In the genomic region with DNA sequence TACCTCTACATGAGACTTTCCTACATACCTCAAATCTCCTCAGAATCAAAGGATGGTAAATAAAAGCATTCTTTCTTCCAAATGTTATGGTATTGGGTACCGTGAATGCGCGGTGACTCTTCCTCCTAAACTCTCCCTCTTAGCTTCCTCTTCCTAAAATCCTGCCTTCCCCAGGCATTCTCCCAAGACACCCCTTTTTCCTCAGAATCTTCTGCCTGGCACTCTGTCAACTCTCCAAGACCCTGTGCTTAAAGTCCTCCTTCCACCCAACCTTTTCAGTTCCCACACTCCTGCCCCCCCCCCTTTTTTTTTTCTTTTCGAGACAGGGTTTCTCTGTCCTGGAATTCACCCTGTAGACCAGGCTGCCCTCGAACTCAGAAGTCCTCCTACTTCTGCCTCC, we compare ENCODE assay signal across 8 mouse cellular contexts. TPM values are rescaled to one million over a fixed set of nuclear protein-coding genes. Genes with fewer than 3 reads are reported as not detected.
A peak's percentile ranks its signal among the peaks of the same experiment; 100 is the strongest.
DNase-seq lines count a peak whose midpoint lies in the region; ATAC-seq and TF ChIP-seq lines count a peak whose summit lies in the region.

No protein-coding gene starts in this region.

- no peak for DNase-seq in heart, adult 18-20 months
- DNase-seq in frontal cortex, postnatal 10 days (ENCODE audit: low spot score in 2 of 2): no peak
- no peak for DNase-seq in layer of hippocampus, postnatal 36 days
- no peak for DNase-seq in spleen, postnatal 36 days (ENCODE audit: low spot score in 2 of 2)

- no peak for TF ChIP-seq CTCF in E14TG2a.4 (conservative IDR thresholded peaks at IDR 0.05; ENCODE audit: low read length)

- no peak overlapping the region for H3K27ac ChIP-seq in heart, embryonic 12.5 days (ENCODE audit: poor library complexity, severe bottlenecking)
- H3K27ac ChIP-seq in forebrain, embryonic 15.5 days (replicated peaks): peak overlapping the region; percentile 78
- H3K27ac ChIP-seq in liver, embryonic 16.5 days (ENCODE audit: low read length): no peak overlapping the region

- peaks cover 32% of the 10 kb centered on the region for H3K36me3 ChIP-seq in heart, embryonic 12.5 days
- H3K36me3 ChIP-seq in E14TG2a.4 (ENCODE audit: insufficient read depth, low read length): peaks cover 33% of the 10 kb centered on the region
- H3K36me3 ChIP-seq in forebrain, embryonic 15.5 days: peaks cover 29% of the 10 kb centered on the region
- peaks cover 29% of the 10 kb centered on the region for H3K36me3 ChIP-seq in liver, embryonic 16.5 days (ENCODE audit: control insufficient read depth, insufficient read depth)

- H3K9ac ChIP-seq in heart, embryonic 12.5 days: no peak overlapping the region
- H3K9ac ChIP-seq in forebrain, embryonic 15.5 days (replicated peaks): peak overlapping the region; percentile 37
- H3K9ac ChIP-seq in liver, embryonic 16.5 days (ENCODE audit: low read depth, low read length): no peak overlapping the region

- no peaks in the 10 kb centered on the region for H3K9me3 ChIP-seq in heart, embryonic 12.5 days (replicated peaks)
- no peaks in the 10 kb centered on the region for H3K9me3 ChIP-seq in E14TG2a.4 (ENCODE audit: low read length)
- H3K9me3 ChIP-seq in forebrain, embryonic 15.5 days: no peaks in the 10 kb centered on the region
- H3K9me3 ChIP-seq in liver, embryonic 16.5 days (replicated peaks; ENCODE audit: control insufficient read depth, low read length): no peaks in the 10 kb centered on the region

- WGBS in heart, embryonic 12.5 days: 14% methylated on average over 5 of the region's 5 CpGs
- 1% methylated on average over 5 of the region's 5 CpGs for WGBS in forebrain, embryonic 15.5 days
- WGBS in liver, embryonic 16.5 days (ENCODE audit: insufficient replicate concordance): 7% methylated on average over 5 of the region's 5 CpGs

- peaks cover 30% of the 10 kb centered on the region for H3K4me1 ChIP-seq in heart, embryonic 12.5 days (replicated peaks)
- peaks cover 57% of the 10 kb centered on the region for H3K4me1 ChIP-seq in E14TG2a.4 (replicated peaks; ENCODE audit: low read depth, low read length)
- peaks cover 28% of the 10 kb centered on the region for H3K4me1 ChIP-seq in forebrain, embryonic 15.5 days
- peaks cover 26% of the 10 kb centered on the region for H3K4me1 ChIP-seq in liver, embryonic 16.5 days (ENCODE audit: control insufficient read depth, low read depth, low read length)

- H3K27me3 ChIP-seq in heart, embryonic 12.5 days (replicated peaks): peaks cover 20% of the 10 kb centered on the region
- peaks cover 10% of the 10 kb centered on the region for H3K27me3 ChIP-seq in E14TG2a.4 (ENCODE audit: insufficient read depth, low read length)
- no peaks in the 10 kb centered on the region for H3K27me3 ChIP-seq in forebrain, embryonic 15.5 days
- peaks cover under 1% of the 10 kb centered on the region; the same call in 1 of the 2 replicates for H3K27me3 ChIP-seq in liver, embryonic 16.5 days (ENCODE audit: control insufficient read depth, insufficient read depth, low read depth, low read length)

- peak overlapping the region; percentile 60 for H3K4me2 ChIP-seq in heart, embryonic 12.5 days
- H3K4me2 ChIP-seq in forebrain, embryonic 15.5 days (replicated peaks): peak overlapping the region; percentile 54
- H3K4me2 ChIP-seq in liver, embryonic 16.5 days (ENCODE audit: low read depth, low read length): peak overlapping the region; percentile 77

- ATAC-seq in heart, embryonic 12.5 days (ENCODE audit: insufficient number of reproducible peaks, low FRiP score): no peak
- no peak for ATAC-seq in forebrain, embryonic 15.5 days (replicated peaks)
- no peak for ATAC-seq in liver, embryonic 16.5 days (ENCODE audit: low read depth)

- H3K4me3 ChIP-seq in heart, embryonic 12.5 days: peak overlapping the region; percentile 94
- H3K4me3 ChIP-seq in E14TG2a.4 (replicated peaks; ENCODE audit: low read length): peak overlapping the region; percentile 50; the same call in 1 of the 2 replicates
- H3K4me3 ChIP-seq in forebrain, embryonic 15.5 days: peak overlapping the region; percentile 44
- peak overlapping the region; percentile 99 for H3K4me3 ChIP-seq in liver, embryonic 16.5 days (ENCODE audit: low read depth, low read length)

RNA-seq across cellular contexts. Expression of a gene that starts 0.5 kb away (rescaled TPM):
- polyA plus RNA-seq in heart, embryonic 12.5 days (2016; fragmentation: Nextera tagmentation; extraction: Ambion mirVana): 108 and 115 TPM in 2 replicates
- total RNA-seq in heart, adult 18-20 months (2021): 10 to 100 TPM; 65.8 to 68.9 TPM
- 376 and 383 TPM in 2 replicates for polyA plus RNA-seq in forebrain, embryonic 15.5 days (2015; fragmentation: Nextera tagmentation; extraction: Ambion mirVana)
- polyA plus RNA-seq in liver, embryonic 16.5 days (2015; fragmentation: Nextera tagmentation; extraction: Ambion mirVana): 26.0 and 26.5 TPM in 2 replicates
- total RNA-seq in layer of hippocampus, postnatal 36 days (2021): 100 to 1,000 TPM; 138 to 150 TPM

RNA-seq across cellular contexts. Expression of a gene that starts 9.7 kb away (rescaled TPM):
- 0.63 and 0.70 TPM in 2 replicates for polyA plus RNA-seq in heart, embryonic 12.5 days (2016; fragmentation: Nextera tagmentation; extraction: Ambion mirVana)
- total RNA-seq in heart, adult 18-20 months (2021): 1 to 10 TPM; 1.2 to 1.8 TPM
- 0.55 and 0.98 TPM in 2 replicates for polyA plus RNA-seq in forebrain, embryonic 15.5 days (2015; fragmentation: Nextera tagmentation; extraction: Ambion mirVana)
- polyA plus RNA-seq in liver, embryonic 16.5 days (2015; fragmentation: Nextera tagmentation; extraction: Ambion mirVana): 0.14 and 0.15 TPM in 2 replicates
- total RNA-seq in layer of hippocampus, postnatal 36 days (2021): 1 to 10 TPM; 1.6 to 2.4 TPM

RNA-seq across cellular contexts. Expression of a gene that starts 15.9 kb away (rescaled TPM):
- 43.9 and 46.6 TPM in 2 replicates for polyA plus RNA-seq in heart, embryonic 12.5 days (2016; fragmentation: Nextera tagmentation; extraction: Ambion mirVana)
- 10 to 100 TPM; 15.0 to 15.2 TPM for total RNA-seq in heart, adult 18-20 months (2021)
- 46.8 and 46.9 TPM in 2 replicates for polyA plus RNA-seq in forebrain, embryonic 15.5 days (2015; fragmentation: Nextera tagmentation; extraction: Ambion mirVana)
- 19.2 and 20.9 TPM in 2 replicates for polyA plus RNA-seq in liver, embryonic 16.5 days (2015; fragmentation: Nextera tagmentation; extraction: Ambion mirVana)
- 10 to 100 TPM; 19.9 to 22.6 TPM for total RNA-seq in layer of hippocampus, postnatal 36 days (2021)

RNA-seq across cellular contexts. Expression of a gene that starts 30.4 kb away (rescaled TPM):
- 0.23 and 0.40 TPM in 2 replicates for polyA plus RNA-seq in heart, embryonic 12.5 days (2016; fragmentation: Nextera tagmentation; extraction: Ambion mirVana)
- total RNA-seq in heart, adult 18-20 months (2021): not detected
- 6.0 and 7.6 TPM in 2 replicates for polyA plus RNA-seq in forebrain, embryonic 15.5 days (2015; fragmentation: Nextera tagmentation; extraction: Ambion mirVana)
- 0.08 and 0.22 TPM in 2 replicates for polyA plus RNA-seq in liver, embryonic 16.5 days (2015; fragmentation: Nextera tagmentation; extraction: Ambion mirVana)
- total RNA-seq in layer of hippocampus, postnatal 36 days (2021): 1 to 10 TPM; 6.3 to 7.0 TPM

RNA-seq across cellular contexts. Expression of a gene that starts 31.3 kb away (rescaled TPM):
- polyA plus RNA-seq in heart, embryonic 12.5 days (2016; fragmentation: Nextera tagmentation; extraction: Ambion mirVana): 0.53 and 0.86 TPM in 2 replicates
- not detected for total RNA-seq in heart, adult 18-20 months (2021)
- polyA plus RNA-seq in forebrain, embryonic 15.5 days (2015; fragmentation: Nextera tagmentation; extraction: Ambion mirVana): 21.7 and 22.9 TPM in 2 replicates
- polyA plus RNA-seq in liver, embryonic 16.5 days (2015; fragmentation: Nextera tagmentation; extraction: Ambion mirVana): not detected in 2 replicates
- total RNA-seq in layer of hippocampus, postnatal 36 days (2021): 100 to 1,000 TPM; 285 to 298 TPM

Comparison
In these comparisons a context has a peak if more than half of its experiments do, and no peak if none do; other contexts are left out.
1. H3K4me3 ChIP-seq: peak in every context shown above with its lines; median percentile 99 in liver, embryonic 16.5 days; 94 in heart, embryonic 12.5 days; 50 in E14TG2a.4; 44 in forebrain, embryonic 15.5 days.